Mouse (Mus musculus) heart, postnatal 0 days (tissue): ENCODE data around the gene Zfp184. TPM values are rescaled to one million over a fixed set of nuclear protein-coding genes. Genes with fewer than 3 reads are reported as not detected.

Source experiments
- ATAC-seq: fragments of 200-750 bp; cut with Nextera tagmentation; 2 replicates; pipeline ENCODE4 v1.8.0; 2017; ENCODE audit warnings: low read depth, moderate number of reproducible peaks, moderate library complexity; ENCODE audit not compliant: insufficient read depth
- DNase-seq: peaks from one replicate; pipeline ENCODE4 v3.0.0-alpha.2; 2016; ENCODE audit warnings: low spot score
- H3K27ac ChIP-seq: fragments of 300-500 bp; sonication (generic); 2 replicates; pipeline ENCODE4 v1.5.1; 2014; ENCODE audit warnings: low read depth, mild to moderate bottlenecking
- H3K27me3 ChIP-seq: fragments of 300-500 bp; sonication (generic); 2 replicates; pipeline ENCODE4 v1.6.1; 2014; ENCODE audit warnings: low read length, mixed read lengths; ENCODE audit not compliant: control insufficient read depth, insufficient read depth
- H3K36me3 ChIP-seq: fragments of 300-500 bp; sonication (generic); replicated peaks from 2 replicates; pipeline ENCODE4 v1.6.1; 2014; ENCODE audit warnings: low read length, mixed read lengths; ENCODE audit not compliant: control insufficient read depth, insufficient read depth
- H3K4me1 ChIP-seq: fragments of 300-500 bp; sonication (generic); 2 replicates; pipeline ENCODE4 v1.6.1; 2014; ENCODE audit warnings: antibody characterized with exemption; ENCODE audit not compliant: control insufficient read depth, insufficient read depth
- H3K4me2 ChIP-seq: fragments of 300-500 bp; sonication (generic); 2 replicates; pipeline ENCODE4 v1.6.1; 2014; ENCODE audit warnings: low read depth, mild to moderate bottlenecking, low read length, moderate library complexity
- H3K4me3 ChIP-seq: fragments of 300-500 bp; sonication (generic); 2 replicates; pipeline ENCODE4 v1.5.1; 2014; ENCODE audit warnings: low read depth, low read length
- H3K9ac ChIP-seq: fragments of 300-500 bp; sonication (generic); replicated peaks from 2 replicates; pipeline ENCODE4 v1.6.1; 2014; ENCODE audit warnings: low read depth, low read length, mixed read lengths
- H3K9me3 ChIP-seq: fragments of 300-500 bp; sonication (generic); replicated peaks from 2 replicates; pipeline ENCODE4 v1.6.1; 2016; ENCODE audit warnings: low read length; ENCODE audit not compliant: control insufficient read depth
- CTCF ChIP-seq: IDR thresholded peaks from 2 replicates; pipeline ENCODE4 v1.5.1; 2016; ENCODE audit warnings: antibody characterized with exemption, control low read depth, low read depth
- EP300 ChIP-seq: IDR thresholded peaks from 2 replicates; pipeline ENCODE4 v1.6.1; 2016; ENCODE audit warnings: antibody characterized with exemption, low read depth
- WGBS: fragments of 180-500 bp; shearing (Covaris S2); extraction: QIAGEN DNeasy Blood & Tissue Kit; methylation state at CpG from one replicate; pipeline ENCODE4 v1.1.7; 2014; 5-methylcytosine and 5-hydroxymethylcytosine counted together
- polyA plus RNA-seq: library from polyadenylated mRNA; unstranded; fragments of >200 nt; fragmentation: Nextera tagmentation; extraction: Ambion mirVana; gene quantifications from 2 replicates; pipeline ENCODE4 v1.2.1, GENCODE M21; 2015
- total RNA-seq: library from RNA; depleted of rRNA; stranded (reverse); fragments of >200 nt; gene quantifications from 2 replicates; pipeline ENCODE4 v1.2.3, GENCODE M21; 2014; ENCODE audit warnings: low replicate concordance

Zfp184 gene
- total and polyA plus RNA-seq, 2 experiments from 2014 or later = 1.7 to 2.6 TPM

DNA sequence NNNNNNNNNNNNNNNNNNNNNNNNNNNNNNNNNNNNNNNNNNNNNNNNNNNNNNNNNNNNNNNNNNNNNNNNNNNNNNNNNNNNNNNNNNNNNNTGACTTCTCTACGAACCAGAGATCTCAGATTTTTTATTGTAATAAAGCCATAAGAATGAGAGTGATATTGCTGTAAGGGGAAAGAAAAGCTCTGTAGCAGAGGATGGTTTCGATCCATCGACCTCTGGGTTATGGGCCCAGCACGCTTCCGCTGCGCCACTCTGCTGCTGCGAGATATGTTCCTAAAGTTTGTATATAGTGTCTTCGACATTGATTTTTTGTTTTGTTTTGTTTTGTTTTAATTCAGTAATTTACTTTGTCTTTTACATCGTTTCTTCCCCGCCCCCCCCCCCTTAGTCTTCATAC is 13.9 kb upstream of the Zfp184 start:
- no peak overlapping the region for H3K27ac ChIP-seq
- H3K9me3 ChIP-seq = no peaks in the 10 kb centered on the region
- H3K36me3 ChIP-seq = no peaks in the 10 kb centered on the region
- H3K9ac ChIP-seq = no peak overlapping the region
- H3K4me1 ChIP-seq = no peaks in the 10 kb centered on the region
- WGBS = 34% methylated on average over 10 of the region's 10 CpGs
- H3K27me3 ChIP-seq = no peaks in the 10 kb centered on the region
- H3K4me3 ChIP-seq = no peak overlapping the region
- TF ChIP-seq CTCF = no peak
- TF ChIP-seq EP300 = no peak
- ATAC-seq (no peak), DNase-seq (no peak)
- no peak overlapping the region for H3K4me2 ChIP-seq

DNA sequence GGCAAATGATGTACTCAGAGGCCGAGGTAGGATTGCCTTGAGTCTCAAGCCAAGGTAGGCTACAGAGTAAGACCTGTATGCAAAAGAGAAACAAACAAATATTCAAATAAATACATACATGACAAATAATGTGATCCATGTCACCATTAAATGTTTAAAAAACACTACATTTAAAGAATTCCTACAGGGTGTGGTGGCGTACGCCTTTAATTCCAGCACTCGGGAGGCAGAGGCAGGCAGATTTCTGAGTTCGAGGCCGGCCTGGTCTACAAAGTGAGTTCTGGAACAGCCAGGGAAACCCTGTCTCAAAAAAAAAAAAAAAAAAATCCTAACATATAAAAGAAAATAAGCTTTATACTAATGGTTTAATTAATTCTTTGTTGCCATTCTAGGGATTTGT is 13.2 kb upstream of the Zfp184 start:
- H3K4me1 ChIP-seq = no peaks in the 10 kb centered on the region
- H3K4me3 ChIP-seq = no peak overlapping the region
- H3K27ac ChIP-seq = no peak overlapping the region
- TF ChIP-seq EP300 (no peak), CTCF (no peak)
- 72% methylated on average over 6 of the region's 6 CpGs for WGBS
- H3K36me3 ChIP-seq = no peaks in the 10 kb centered on the region
- H3K9ac ChIP-seq = no peak overlapping the region
- DNase-seq = no peak
- ATAC-seq = no peak
- H3K4me2 ChIP-seq = no peak overlapping the region
- no peaks in the 10 kb centered on the region for H3K9me3 ChIP-seq
- no peaks in the 10 kb centered on the region for H3K27me3 ChIP-seq

DNA sequence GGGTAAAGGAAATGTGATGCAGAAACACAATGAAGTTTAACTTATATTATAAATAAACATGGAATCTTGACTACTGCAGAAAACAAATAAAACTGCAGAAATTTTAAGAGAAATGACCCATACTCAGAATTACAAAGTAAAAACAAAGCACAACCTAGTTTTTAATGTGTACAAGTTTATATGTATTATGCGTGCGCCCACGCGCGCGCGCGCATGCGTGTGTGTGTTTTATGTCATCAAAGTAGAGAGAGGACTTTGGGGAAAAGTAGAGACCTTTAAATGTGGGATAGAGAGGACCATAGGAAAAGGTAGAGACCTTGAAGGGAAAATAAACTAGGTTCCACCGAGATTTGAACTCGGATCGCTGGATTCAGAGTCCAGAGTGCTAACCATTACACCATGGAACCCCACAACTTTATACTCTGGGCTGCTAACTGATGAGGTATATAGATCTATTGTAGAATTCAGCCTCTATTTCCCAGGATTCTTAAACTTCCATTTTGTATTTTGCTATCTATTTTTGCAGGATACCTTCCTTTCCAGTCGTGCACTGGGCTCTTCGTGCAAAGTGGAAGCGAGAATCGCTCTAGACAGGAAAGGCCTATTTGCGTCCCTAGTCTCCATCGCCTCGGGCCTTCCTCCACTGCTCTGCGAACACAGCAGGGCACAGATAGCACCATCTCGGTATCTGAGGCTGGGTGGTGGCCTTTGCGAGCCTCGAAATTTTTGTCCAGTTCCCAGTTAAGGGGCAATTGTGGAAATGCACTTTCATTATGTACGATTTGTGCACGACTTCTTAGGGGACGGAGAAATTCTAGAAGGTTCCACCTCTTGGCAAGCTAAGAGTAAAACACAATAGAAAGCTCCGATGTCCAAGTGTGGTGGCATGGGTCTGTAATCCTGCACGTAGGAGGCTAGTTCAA is 11.0 kb upstream of the Zfp184 start:
- Histone ChIP-seq H3K9me3 (no peaks in the 10 kb centered on the region), H3K4me1 (no peaks in the 10 kb centered on the region), H3K4me2 (peak overlapping the region; percentile 41), H3K27me3 (no peaks in the 10 kb centered on the region), H3K4me3 (peak overlapping the region; percentile 9; the same call in 1 of the 2 replicates), H3K9ac (no peak overlapping the region), H3K27ac (no peak overlapping the region; the same call in 1 of the 2 replicates), H3K36me3 (no peaks in the 10 kb centered on the region)
- DNase-seq (no peak), ATAC-seq (no peak)
- TF ChIP-seq CTCF = no peak
- TF ChIP-seq EP300 = no peak
- 22% methylated on average over 28 of the region's 28 CpGs for WGBS

DNA sequence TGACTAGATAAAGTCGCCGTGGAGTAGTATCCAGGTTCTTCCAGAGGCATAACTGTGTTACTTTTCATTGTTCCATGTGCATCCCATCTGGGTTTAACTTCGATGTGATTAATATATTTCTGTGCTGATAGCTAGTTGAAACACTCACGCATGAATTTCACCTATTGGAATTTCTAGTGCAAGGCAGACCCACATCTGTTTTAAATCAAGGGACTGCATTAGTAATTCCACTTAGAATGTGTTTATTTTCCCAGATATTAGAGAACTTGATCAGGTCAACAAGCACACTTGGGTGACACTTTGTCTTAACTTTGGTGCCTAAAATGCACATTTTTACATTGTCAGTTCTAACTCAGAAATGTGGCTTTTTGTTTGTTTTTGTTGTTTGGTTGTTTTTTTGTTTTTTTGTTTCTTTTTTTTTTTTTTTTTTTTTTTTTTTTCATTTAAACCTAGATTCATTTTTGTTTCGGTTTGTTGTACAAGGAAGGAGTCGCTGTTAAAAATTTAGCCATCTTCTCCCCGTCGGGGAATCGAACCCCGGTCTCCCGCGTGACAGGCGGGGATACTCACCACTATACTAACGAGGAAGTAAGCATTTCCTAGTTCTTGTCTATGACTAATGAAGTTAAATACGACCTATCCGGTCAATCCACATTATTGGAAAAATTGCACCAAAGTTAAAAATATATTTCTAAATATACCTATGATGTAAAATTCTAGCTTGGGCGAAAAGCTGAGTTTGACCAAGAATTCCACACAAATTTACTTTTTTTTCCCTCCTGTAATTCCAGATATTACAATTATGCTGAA is 9.7 kb upstream of the Zfp184 start:
- DNase-seq (no peak), ATAC-seq (no peak)
- Histone ChIP-seq H3K4me1 (no peaks in the 10 kb centered on the region), H3K9me3 (no peaks in the 10 kb centered on the region), H3K4me2 (no peak overlapping the region; the same call in 1 of the 2 replicates), H3K27me3 (no peaks in the 10 kb centered on the region), H3K27ac (no peak overlapping the region), H3K9ac (no peak overlapping the region), H3K36me3 (no peaks in the 10 kb centered on the region), H3K4me3 (no peak overlapping the region)
- WGBS = 23% methylated on average over 17 of the region's 17 CpGs
- TF ChIP-seq CTCF = no peak
- TF ChIP-seq EP300 = no peak

DNA sequence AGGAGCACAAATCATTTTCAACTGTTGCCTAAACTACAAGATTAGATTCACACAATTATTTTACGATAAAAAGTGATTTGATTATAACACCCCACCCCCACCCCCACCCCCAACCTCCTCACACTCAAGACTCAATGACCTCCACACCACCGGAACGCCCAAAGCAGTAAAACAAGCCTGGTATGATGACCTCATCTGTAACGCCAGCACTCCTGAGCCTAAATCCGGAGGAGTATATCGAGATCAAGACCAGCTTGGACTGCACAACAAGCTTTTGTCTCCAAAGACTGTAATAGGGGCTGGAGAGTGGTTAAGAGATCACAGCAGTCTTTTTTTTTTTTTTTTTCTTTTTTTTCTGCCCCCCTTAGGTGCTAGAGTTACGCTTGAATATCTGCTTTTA is 9.1 kb upstream of the Zfp184 start:
- ATAC-seq (no peak), DNase-seq (no peak)
- peak overlapping the region; percentile 12; the same call in 1 of the 2 replicates for H3K4me2 ChIP-seq
- H3K9ac ChIP-seq = no peak overlapping the region
- H3K36me3 ChIP-seq = no peaks in the 10 kb centered on the region
- 11% methylated on average over 7 of the region's 7 CpGs for WGBS
- H3K27me3 ChIP-seq = no peaks in the 10 kb centered on the region
- H3K27ac ChIP-seq = no peak overlapping the region
- H3K4me1 ChIP-seq = no peaks in the 10 kb centered on the region
- no peak overlapping the region for H3K4me3 ChIP-seq
- no peak for TF ChIP-seq EP300
- no peak for TF ChIP-seq CTCF
- H3K9me3 ChIP-seq = no peaks in the 10 kb centered on the region
